Mouse (Mus musculus) MN1 (cell line): ENCODE measurements around the gene Trf.

Experiments
- DNase-seq: peaks from one replicate; pipeline ENCODE4 v3.0.0-alpha.2; 2016; ENCODE audit warnings: low spot score

Trf gene

GRCm38 (mm10) chr9:103154568-103154967 is 75.7 kb downstream of the Trf start:
- no peak for DNase-seq
